Mouse (Mus musculus): ENCODE measurements at regions not wholly inside any gene's neighbourhood (a gene's known extent, or its start where the extent isn't known, plus 50 kb on each side); places are given as distances from the start of the nearest gene placed in this dataset.

GRCm38 (mm10) chr3:38397615-38397956, 87.1 kb downstream of the Ankrd50 start:
- DNase-seq (ENCODE audit: extremely low spot score) = no peak

- DNase-seq (ENCODE audit: extremely low spot score) = peak; percentile 19
These were observed 87.7 kb downstream of the Ankrd50 start for GRCm38 (mm10) chr3:38396760-38397614.

DNA sequence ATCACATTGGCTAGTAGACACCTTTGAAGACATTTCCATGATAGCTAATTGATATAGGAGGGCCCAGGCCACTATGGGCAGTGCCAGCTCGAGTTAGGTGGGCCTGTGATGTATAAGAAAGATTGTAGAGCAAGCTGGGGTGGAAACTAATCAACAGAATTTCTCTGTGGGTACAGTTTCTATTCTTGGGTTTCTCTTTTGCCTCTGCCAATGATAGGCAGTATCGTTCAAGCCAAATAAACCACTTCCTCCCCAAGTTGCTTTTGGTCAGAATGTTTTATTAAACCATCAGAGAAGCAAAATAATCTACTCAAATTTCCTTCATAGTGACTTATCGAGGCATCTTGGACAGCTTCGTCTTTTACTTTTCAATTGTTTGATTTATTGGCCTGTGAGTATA, 90.3 kb downstream of the Ankrd50 start:
- no peak for DNase-seq (ENCODE audit: extremely low spot score)

GRCm38 (mm10) chr3:38389647-38390046, 95.0 kb downstream of the Ankrd50 start:
- no peak for DNase-seq (ENCODE audit: extremely low spot score)

- DNase-seq (ENCODE audit: extremely low spot score) = no peak
These were observed 95.7 kb downstream of the Ankrd50 start for GRCm38 (mm10) chr3:38388961-38389360.

- no peak for DNase-seq (ENCODE audit: extremely low spot score)
These were observed 101.9 kb downstream of the Ankrd50 start for GRCm38 (mm10) chr3:38382743-38383142.

DNA sequence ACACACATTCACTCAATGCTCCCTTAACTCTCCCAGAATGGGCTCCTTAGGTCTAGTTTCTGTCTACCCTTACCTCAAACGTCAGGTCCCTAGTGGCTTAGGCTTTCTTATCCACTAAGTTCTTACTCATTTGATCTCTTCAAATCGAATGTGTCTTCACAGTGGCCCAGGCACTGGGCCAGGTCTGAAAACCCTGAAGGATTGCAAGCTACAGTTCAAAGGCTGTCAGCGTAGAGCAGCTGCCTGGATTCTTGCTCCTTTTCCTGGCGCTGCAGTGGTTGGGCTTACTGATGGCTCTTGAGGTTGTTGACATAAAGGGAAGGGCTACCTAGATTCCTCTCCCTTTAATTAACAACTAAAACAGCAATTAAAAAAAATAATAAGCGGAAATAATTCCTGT, 103.0 kb downstream of the Ankrd50 start:
- no peak for DNase-seq (ENCODE audit: extremely low spot score)

- no peak for DNase-seq (ENCODE audit: extremely low spot score)
These were observed 111.0 kb downstream of the Ankrd50 start for GRCm38 (mm10) chr3:38373690-38374089.

DNA sequence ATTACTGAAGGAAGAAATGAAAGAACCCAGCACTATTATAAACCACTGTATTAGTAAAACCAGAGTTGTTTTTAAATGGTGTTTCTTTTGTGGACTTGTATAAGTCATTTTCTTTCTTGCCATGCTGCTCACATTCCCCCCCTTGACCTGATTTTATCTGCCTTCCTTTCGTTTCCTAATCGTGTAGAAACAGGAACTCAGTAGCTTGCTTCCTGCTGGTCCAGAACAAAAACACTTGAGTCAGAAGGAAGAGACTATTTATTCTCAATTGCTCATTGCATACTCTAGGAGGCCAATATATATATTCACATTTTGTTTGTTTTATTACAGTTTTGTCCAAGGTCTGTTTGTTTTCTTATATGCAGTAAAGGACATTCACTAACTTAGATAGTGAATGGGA, 112.9 kb downstream of the Ankrd50 start:
- DNase-seq (ENCODE audit: extremely low spot score) = no peak

GRCm38 (mm10) chr3:38363888-38364287, 120.8 kb downstream of the Ankrd50 start:
- no peak for DNase-seq (ENCODE audit: extremely low spot score)

DNA sequence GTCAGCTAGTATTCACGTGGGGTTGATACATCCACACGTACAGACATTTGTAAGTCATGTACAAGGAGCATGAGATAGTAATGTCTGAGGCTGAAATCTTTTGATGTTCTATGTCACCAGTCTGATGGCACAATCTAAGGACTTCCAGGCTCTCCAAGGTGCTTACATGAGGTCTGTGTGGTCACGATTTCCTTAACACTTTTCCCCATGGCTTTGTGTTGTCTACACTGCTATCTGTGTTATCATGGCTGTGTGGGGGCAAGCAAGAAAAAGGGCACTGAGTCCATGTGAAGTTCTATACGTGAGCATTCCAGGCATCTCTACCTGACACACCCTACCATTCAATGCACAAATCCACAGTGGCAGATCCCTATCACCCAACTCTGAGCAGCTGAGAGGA, 123.2 kb downstream of the Ankrd50 start:
- DNase-seq (ENCODE audit: extremely low spot score) = no peak

DNA sequence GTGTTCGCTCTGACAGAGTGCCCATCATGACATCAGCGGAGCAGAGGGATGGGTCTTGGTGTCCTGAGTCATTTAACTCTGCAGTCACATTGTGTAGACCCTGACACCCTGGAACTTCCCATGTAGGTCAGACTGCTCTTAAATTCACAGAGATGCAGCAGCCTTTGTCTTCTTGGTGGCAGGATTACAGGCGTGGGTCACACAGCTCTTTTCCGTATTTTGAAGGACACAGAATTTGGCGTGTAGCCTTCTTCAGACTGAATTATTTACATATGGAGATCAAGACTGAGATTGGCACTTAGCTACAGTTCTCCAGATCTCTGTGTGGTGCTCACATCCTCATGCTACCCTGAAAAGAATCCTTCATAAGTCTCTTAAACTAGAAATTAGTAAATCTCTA, 123.7 kb downstream of the Ankrd50 start:
- no peak for DNase-seq (ENCODE audit: extremely low spot score)

GRCm38 (mm10) chr3:38360421-38360921, 124.2 kb downstream of the Ankrd50 start:
- DNase-seq (ENCODE audit: extremely low spot score) = peak; percentile 48

DNA sequence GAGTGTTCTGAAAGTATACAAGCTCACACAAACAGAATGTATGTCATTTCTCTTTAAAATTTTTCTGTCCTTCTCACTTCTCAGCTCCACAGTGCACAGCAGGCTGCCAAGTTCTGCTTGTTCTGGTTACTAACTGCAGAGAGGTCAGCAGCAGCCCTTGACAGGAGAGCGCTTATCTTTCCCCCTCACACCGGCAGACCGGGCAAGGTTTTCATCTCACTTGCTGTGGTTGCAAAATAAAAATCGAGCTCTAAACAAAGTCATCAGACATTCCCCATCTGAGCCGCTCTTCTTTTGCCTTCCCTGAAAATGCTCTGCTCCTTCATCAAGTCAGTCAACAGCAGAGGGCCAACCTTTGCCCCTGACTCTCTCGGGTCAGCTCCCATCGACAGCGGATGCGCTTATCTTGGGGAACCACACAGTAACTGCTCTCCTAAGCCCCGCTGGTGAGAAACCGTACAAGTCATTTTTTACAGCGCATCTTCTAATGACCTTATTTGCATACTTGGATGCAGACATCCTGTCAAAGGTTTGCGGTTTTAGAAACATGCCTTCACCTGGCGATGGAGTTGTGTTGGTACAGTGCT, 126.6 kb downstream of the Ankrd50 start:
- DNase-seq (ENCODE audit: extremely low spot score) = peak; percentile 57

DNA sequence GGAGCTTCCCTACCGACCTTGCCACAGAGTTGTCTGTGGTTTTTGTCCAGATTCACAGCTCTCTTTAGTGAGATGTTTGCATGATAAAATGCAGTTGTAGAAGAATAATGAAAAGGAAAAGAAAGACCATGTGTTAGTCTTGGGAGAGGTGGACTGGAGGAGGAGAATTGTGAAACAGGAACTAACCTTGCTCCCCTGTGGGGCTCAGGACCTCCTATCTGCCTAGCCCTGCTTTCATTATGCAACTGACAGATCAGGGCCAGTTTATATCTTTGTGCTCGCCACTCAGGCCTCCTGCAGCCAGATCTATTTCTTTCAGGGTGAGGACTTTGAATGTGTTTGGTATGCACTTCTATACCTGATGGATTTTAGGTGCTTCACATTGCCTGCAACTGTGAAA, 140.4 kb downstream of the Ankrd50 start:
- no peak for DNase-seq (ENCODE audit: extremely low spot score)

GRCm38 (mm10) chr3:38341666-38342065, 143.0 kb downstream of the Ankrd50 start:
- no peak for DNase-seq (ENCODE audit: extremely low spot score)

DNA sequence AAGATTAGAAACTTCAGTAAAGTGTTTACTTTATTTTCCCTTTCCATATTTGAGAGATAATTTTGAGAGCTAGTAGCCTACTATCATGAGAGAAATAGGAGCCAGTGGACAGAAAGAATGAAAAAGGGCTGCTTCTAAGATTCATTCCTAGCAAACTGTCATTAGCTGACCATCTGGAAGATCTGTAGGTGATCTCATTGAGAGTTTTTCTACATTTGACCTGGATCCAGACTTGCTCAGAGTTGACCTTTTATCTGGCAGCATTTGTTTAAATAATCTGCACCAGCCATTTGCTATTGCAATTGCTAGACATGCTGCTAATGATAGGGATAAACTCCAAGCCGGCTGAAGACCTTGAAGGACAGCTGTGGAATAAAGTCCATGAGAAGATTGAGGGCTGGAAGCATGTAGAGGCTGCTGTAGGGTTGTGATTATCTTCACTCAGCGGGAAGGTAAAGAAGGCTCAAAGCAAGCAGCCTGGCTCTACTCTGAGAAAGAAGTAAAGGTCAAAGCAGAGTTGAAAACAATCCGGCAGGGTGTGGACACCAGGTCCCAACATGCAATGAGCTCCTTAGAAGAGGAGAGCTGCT, 151.2 kb downstream of the Ankrd50 start:
- DNase-seq (ENCODE audit: extremely low spot score) = no peak

GRCm38 (mm10) chr3:38331169-38331568, 153.5 kb downstream of the Ankrd50 start:
- no peak for DNase-seq (ENCODE audit: extremely low spot score)

DNA sequence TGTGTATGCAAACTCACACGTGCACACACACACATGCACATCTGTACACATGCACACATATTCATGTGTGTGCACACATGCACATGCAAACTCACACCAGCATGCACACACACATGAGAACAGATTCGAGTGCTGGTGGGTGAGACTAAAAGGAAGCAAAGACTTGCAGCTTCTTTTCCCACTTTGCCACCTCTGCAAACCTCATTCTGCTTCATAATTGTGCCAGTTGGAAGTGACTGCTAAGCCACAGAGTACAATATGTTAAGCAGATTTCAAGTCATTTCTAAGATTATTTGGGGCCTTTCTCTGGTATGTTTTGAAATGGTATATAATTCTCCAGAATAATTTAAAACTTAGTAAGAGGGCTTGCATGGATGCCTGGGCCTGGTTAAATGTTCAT, 157.4 kb downstream of the Ankrd50 start:
- DNase-seq (ENCODE audit: extremely low spot score) = no peak

- no peak for DNase-seq (ENCODE audit: extremely low spot score)
These were observed 158.4 kb downstream of the Ankrd50 start for GRCm38 (mm10) chr3:38326211-38326610.

- DNase-seq (ENCODE audit: extremely low spot score) = no peak
These were observed 160.0 kb downstream of the Ankrd50 start for GRCm38 (mm10) chr3:38324663-38325062.

GRCm38 (mm10) chr3:38322426-38322825, 162.2 kb downstream of the Ankrd50 start:
- no peak for DNase-seq (ENCODE audit: extremely low spot score)

- DNase-seq (ENCODE audit: extremely low spot score) = no peak
These were observed 163.0 kb downstream of the Ankrd50 start for GRCm38 (mm10) chr3:38321620-38322019.

All from embryo, embryonic 9.5 days (tissue).